Mouse (Mus musculus) embryonic stem cell, embryonic (primary cell): ENCODE data around the gene Phpt1.

Experiments used
- CTCF ChIA-PET, 4 experiments: fragments of 300-600 bp in 2 of 4; fragments of 350-600 bp in 2 of 4; sonication (Branson Sonifier 250); formaldehyde crosslinking; loops; one replicate each; lab custom pipeline; 2022; ENCODE audit warnings: inconsistent platforms in 2 of 4; lab: Charles Lee
- POLR2A ChIA-PET, 4 experiments: fragments of 300-600 bp in 2 of 4; fragments of 350-600 bp in 2 of 4; sonication (Branson Sonifier 250); formaldehyde crosslinking; loops; one replicate each; lab custom pipeline; 2022; ENCODE audit warnings: antibody characterized with exemption in 4 of 4, inconsistent platforms in 1 of 4; lab: Charles Lee

The Phpt1 gene

DNA sequence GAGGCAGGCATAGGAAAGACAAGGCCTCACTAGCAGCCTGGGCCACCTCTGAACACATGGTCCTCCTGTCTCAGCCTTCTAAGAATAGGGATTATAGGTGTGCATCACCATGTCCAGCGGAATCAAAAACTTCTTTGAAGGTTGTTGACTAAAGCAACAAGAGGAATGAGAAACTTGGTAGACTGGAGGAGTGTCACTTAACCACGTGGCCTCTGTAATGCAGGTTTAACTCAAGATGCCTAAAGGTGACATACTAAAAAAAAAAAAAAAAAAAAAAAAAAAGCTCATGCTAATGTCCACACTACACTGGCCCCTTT lies 40.2 kb downstream of the Phpt1 start:
- ChIA-PET POLR2A (interaction anchor here in 3 of 4 experiments (0.5 to 2.8 kb wide), 3 partner anchors 12 to 1100 kb away, joined by 3 to 10 read pairs (median 4); partner anchors contain the start of gene Traf2 (in 1 of the 3)), CTCF (no interaction called here)

DNA sequence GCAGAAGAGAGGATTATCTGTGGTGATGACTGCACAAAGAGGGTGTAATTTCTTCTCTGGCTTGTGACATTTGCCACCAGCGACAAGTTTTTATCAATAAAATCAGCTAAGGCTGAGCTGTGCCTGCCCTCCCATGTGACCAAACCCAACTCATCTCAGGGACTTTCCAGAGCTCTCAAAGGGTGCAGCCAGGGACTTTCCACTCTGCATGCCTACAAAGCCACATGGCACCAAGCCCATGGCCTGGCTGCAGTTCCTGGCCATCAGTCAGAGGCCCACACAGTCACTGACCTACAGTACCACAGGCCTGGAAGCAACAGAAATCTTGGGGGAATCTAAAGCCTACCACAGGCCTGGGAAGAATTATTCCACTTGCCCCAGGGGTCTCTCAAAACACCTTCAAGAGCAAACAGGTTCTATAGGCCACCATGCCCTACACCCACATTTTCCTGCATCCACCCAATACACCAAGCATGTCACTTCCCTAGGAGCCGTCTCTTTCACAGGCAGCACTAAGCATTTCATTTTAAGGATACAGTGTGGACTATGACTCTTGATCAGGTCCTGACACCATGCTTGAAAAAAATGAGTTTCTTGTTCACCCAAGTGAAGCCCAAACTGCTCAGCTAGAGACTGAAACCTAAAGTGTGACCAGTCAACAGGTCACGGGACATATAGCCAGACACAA lies 40.7 kb downstream of the Phpt1 start:
- ChIA-PET POLR2A (no interaction called here), CTCF (no interaction called here)

DNA sequence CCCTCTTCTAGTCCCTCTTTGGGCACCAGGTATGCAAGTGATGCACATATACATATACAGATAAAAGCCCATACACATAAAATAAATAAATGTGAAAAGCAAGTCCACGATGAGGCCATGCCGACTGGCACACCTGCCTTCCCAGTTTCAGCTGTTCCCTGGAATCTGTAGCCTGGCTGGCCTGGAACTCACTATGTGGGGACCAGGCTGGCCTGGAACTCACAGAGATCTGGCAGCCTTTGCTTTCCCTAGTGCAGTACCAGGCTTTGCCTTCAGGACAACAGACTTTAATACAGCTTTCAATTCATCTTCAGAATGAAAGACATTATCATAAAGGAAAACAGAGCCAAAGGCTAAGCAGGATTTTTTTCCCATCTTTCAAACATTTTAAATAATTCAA lies 41.3 kb downstream of the Phpt1 start:
- ChIA-PET POLR2A (interaction anchor here in 1 of 4 experiments (1.2 kb wide), 1 partner anchor 9 kb away, joined by 3 read pairs; no protein-coding TSS in a partner anchor), CTCF (no interaction called here)

DNA sequence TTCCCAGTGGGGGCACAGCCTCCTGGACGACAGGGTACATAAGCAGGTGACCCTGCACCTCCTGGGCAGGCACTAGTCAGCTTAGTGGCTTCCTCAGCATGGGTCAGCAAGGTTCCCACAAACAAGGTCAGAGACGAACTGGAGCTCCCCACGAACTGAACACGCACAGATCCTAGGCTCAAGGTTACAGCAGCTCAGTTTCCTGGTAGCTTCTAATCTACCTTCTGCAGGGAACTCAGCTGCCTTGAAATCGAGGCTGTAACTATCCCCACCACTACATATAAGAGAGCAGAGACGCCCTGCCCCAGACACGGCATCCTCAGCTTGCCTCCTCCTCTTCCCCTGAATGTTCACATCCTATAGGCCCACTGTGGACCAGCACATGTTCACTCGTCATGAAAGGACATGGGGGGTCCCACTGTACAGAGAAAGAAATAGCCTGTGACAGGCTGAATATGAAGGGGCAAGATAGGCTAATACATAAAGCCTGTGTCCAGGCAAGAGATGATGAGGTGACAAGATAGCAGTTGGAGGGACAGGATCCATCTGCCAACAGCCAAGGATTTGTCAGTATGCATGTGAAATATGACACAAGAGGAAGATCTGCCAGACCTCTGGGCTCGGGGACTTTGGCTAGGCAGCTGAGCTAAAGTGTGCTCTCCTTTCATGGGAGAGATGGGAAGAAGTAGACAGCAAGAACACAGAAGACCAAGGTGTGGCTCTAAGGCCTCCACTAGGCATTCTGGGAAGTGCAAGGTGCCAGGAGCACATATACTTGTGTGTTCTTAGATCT lies 48.3 kb downstream of the Phpt1 start:
- ChIA-PET POLR2A (interaction anchor here in 1 of 4 experiments (0.7 kb wide), 1 partner anchor 17 kb away, joined by 3 read pairs; no protein-coding TSS in a partner anchor), CTCF (interaction anchor here in 1 of 4 experiments (0.5 kb wide), 1 partner anchor 60 kb away, joined by 6 read pairs; no protein-coding TSS in a partner anchor)
